Mouse (Mus musculus) CH12.LX (cell line): Measurements from ENCODE around the gene Coq8b.

Experiments
- ETS1 ChIP-seq: conservative IDR thresholded peaks from 2 replicates; pipeline ENCODE4 v1.6.1; 2012; ENCODE audit warnings: low read depth, mild to moderate bottlenecking, inconsistent platforms, low read length, improper control_type of control experiment, moderate library complexity
- ZC3H11A ChIP-seq: IDR thresholded peaks from 2 replicates; pipeline ENCODE4 v1.6.1; 2012; ENCODE audit warnings: low read depth, mild to moderate bottlenecking, inconsistent platforms, low read length, improper control_type of control experiment

- TF ChIP-seq ETS1 (no peak), ZC3H11A (no peak)
These were observed 25.5 kb downstream of the Coq8b start, which contains the start of gene Numbl for GRCm38 (mm10) chr7:27258205-27258899.
